23 mouse cellular contexts compared by ENCODE assay signal in genomic region chr1:194224046-194224445, GRCm38 (mm10).
DNase-seq lines count a peak whose midpoint lies in the region; ATAC-seq and TF ChIP-seq lines count a peak whose summit lies in the region.
"Had no signal": no experiment of that assay in that cellular context is flagged by ENCODE, and none has a peak within 500 bp of the region (broad histone marks: within the 10 kb centered on the region; RNA-seq: fewer than 3 reads in every experiment).

No protein-coding gene starts in this region.

- no peak for TF ChIP-seq CTCF in forebrain, postnatal 0 days (IDR thresholded peaks at IDR 0.05; ENCODE audit: low read depth)

- no peak overlapping the region for H3K4me3 ChIP-seq in forebrain, embryonic 12.5 days (replicated peaks)
- no peak overlapping the region for H3K4me3 ChIP-seq in forebrain, postnatal 0 days (ENCODE audit: low read depth, low read length)
- H3K4me3 ChIP-seq in lung, embryonic 16.5 days (ENCODE audit: low read length), result no peak overlapping the region
- H3K4me3 ChIP-seq in midbrain, embryonic 12.5 days, result no peak overlapping the region
- H3K4me3 ChIP-seq in neural tube, embryonic 14.5 days (ENCODE audit: low read depth, low read length), result no peak overlapping the region
- H3K4me3 ChIP-seq: embryonic facial prominence, embryonic 15.5 days; heart, embryonic 10.5 days; intestine, embryonic 15.5 days; limb, embryonic 12.5 days; liver, embryonic 13.5 days; lung, embryonic 15.5 days; myocyte; stomach, embryonic 15.5 days had no signal

- H3K4me1 ChIP-seq in forebrain, embryonic 12.5 days, result peaks cover 51% of the 10 kb centered on the region
- H3K4me1 ChIP-seq in forebrain, postnatal 0 days (ENCODE audit: insufficient read depth), result peaks cover 11% of the 10 kb centered on the region; the same call in 1 of the 2 replicates
- peaks cover 27% of the 10 kb centered on the region for H3K4me1 ChIP-seq in lung, embryonic 16.5 days (replicated peaks; ENCODE audit: control insufficient read depth, insufficient read depth, low read length)
- peaks cover 48% of the 10 kb centered on the region for H3K4me1 ChIP-seq in midbrain, embryonic 12.5 days
- H3K4me1 ChIP-seq in neural tube, embryonic 14.5 days (ENCODE audit: control insufficient read depth, insufficient read depth, low read length), result peaks cover 35% of the 10 kb centered on the region
- H3K4me1 ChIP-seq: heart, embryonic 10.5 days; limb, embryonic 12.5 days; liver, embryonic 13.5 days had no signal

- no peaks in the 10 kb centered on the region for H3K9me3 ChIP-seq in forebrain, embryonic 12.5 days
- H3K9me3 ChIP-seq in forebrain, postnatal 0 days (ENCODE audit: low read length), result no peaks in the 10 kb centered on the region
- no peaks in the 10 kb centered on the region for H3K9me3 ChIP-seq in lung, embryonic 16.5 days (ENCODE audit: control insufficient read depth, low read length)
- H3K9me3 ChIP-seq in midbrain, embryonic 12.5 days, result no peaks in the 10 kb centered on the region
- no peaks in the 10 kb centered on the region for H3K9me3 ChIP-seq in neural tube, embryonic 14.5 days (ENCODE audit: control insufficient read depth, low read length)
- H3K9me3 ChIP-seq: embryonic facial prominence, embryonic 15.5 days; heart, embryonic 10.5 days; intestine, embryonic 15.5 days; limb, embryonic 12.5 days; liver, embryonic 13.5 days; lung, embryonic 15.5 days; stomach, embryonic 15.5 days had no signal

- H3K27ac ChIP-seq in forebrain, embryonic 12.5 days, result peak overlapping the region; percentile 61
- H3K27ac ChIP-seq in forebrain, postnatal 0 days (ENCODE audit: low read depth, low read length), result no peak overlapping the region
- peak overlapping the region; percentile 47 for H3K27ac ChIP-seq in lung, embryonic 16.5 days (ENCODE audit: low read length)
- peak overlapping the region; percentile 68 for H3K27ac ChIP-seq in midbrain, embryonic 12.5 days (replicated peaks)
- peak overlapping the region; percentile 11; the same call in 1 of the 2 replicates for H3K27ac ChIP-seq in neural tube, embryonic 14.5 days (ENCODE audit: low read depth, low read length)
- H3K27ac ChIP-seq: embryonic facial prominence, embryonic 15.5 days; heart, embryonic 10.5 days; limb, embryonic 12.5 days; liver, embryonic 13.5 days; stomach, embryonic 15.5 days had no signal

- no peak overlapping the region for H3K9ac ChIP-seq in forebrain, embryonic 12.5 days
- H3K9ac ChIP-seq in forebrain, postnatal 0 days, result no peak overlapping the region
- H3K9ac ChIP-seq in lung, embryonic 16.5 days (ENCODE audit: low read length), result no peak overlapping the region
- H3K9ac ChIP-seq in midbrain, embryonic 12.5 days (replicated peaks), result no peak overlapping the region
- no peak overlapping the region for H3K9ac ChIP-seq in neural tube, embryonic 14.5 days (replicated peaks; ENCODE audit: low read depth, low read length)
- H3K9ac ChIP-seq: embryonic facial prominence, embryonic 15.5 days; intestine, embryonic 15.5 days; limb, embryonic 12.5 days; liver, embryonic 13.5 days; lung, embryonic 15.5 days; stomach, embryonic 15.5 days had no signal

- no peaks in the 10 kb centered on the region for H3K27me3 ChIP-seq in forebrain, embryonic 12.5 days
- H3K27me3 ChIP-seq in forebrain, postnatal 0 days (ENCODE audit: insufficient read depth, low read length), result no peaks in the 10 kb centered on the region
- no peaks in the 10 kb centered on the region for H3K27me3 ChIP-seq in lung, embryonic 16.5 days (ENCODE audit: control insufficient read depth, insufficient read depth, low read depth, low read length)
- H3K27me3 ChIP-seq in midbrain, embryonic 12.5 days, result no peaks in the 10 kb centered on the region
- H3K27me3 ChIP-seq in neural tube, embryonic 14.5 days (ENCODE audit: control insufficient read depth, insufficient read depth, low read length), result no peaks in the 10 kb centered on the region
- H3K27me3 ChIP-seq: embryonic facial prominence, embryonic 15.5 days; intestine, embryonic 15.5 days; limb, embryonic 12.5 days; liver, embryonic 13.5 days; lung, embryonic 15.5 days; stomach, embryonic 15.5 days had no signal

- no peak for DNase-seq in forebrain, postnatal 0 days
- DNase-seq in lung, postnatal 25 days (ENCODE audit: low spot score), result no peak
- DNase-seq in yolk sac, embryonic 10.5 days (ENCODE audit: low spot score), result no peak
- DNase-seq: adrenal gland, postnatal 10 days; B cell, adult 2 months; cerebellum, adult 18-20 months; gastrocnemius, postnatal 14 days; heart, postnatal 14 days; kidney, postnatal 14 days; liver, embryonic 13.5 days; thymus, adult 2 months had no signal

- ATAC-seq in forebrain, embryonic 12.5 days (ENCODE audit: low FRiP score), result no peak
- no peak for ATAC-seq in forebrain, postnatal 0 days
- ATAC-seq in lung, embryonic 16.5 days (ENCODE audit: low read depth), result no peak
- ATAC-seq in midbrain, embryonic 12.5 days (ENCODE audit: low FRiP score, low read depth), result no peak
- no peak for ATAC-seq in neural tube, embryonic 14.5 days (ENCODE audit: low read depth)
- ATAC-seq in megakaryocyte-erythroid progenitor cell, adult 5-6 weeks (replicated peaks; ENCODE audit: low FRiP score, low TSS enrichment, poor library complexity, severe bottlenecking), result no peak

- no peaks in the 10 kb centered on the region for H3K36me3 ChIP-seq in forebrain, embryonic 12.5 days (replicated peaks)
- H3K36me3 ChIP-seq in forebrain, postnatal 0 days (ENCODE audit: insufficient read depth), result no peaks in the 10 kb centered on the region
- H3K36me3 ChIP-seq in lung, embryonic 16.5 days (ENCODE audit: control insufficient read depth, insufficient read depth, low read length), result no peaks in the 10 kb centered on the region
- no peaks in the 10 kb centered on the region for H3K36me3 ChIP-seq in midbrain, embryonic 12.5 days
- no peaks in the 10 kb centered on the region for H3K36me3 ChIP-seq in neural tube, embryonic 14.5 days (ENCODE audit: control insufficient read depth, insufficient read depth, low read length)
- H3K36me3 ChIP-seq: embryonic facial prominence, embryonic 15.5 days; heart, embryonic 10.5 days; intestine, embryonic 15.5 days; limb, embryonic 12.5 days; liver, embryonic 13.5 days; lung, embryonic 15.5 days; stomach, embryonic 15.5 days had no signal

- WGBS in forebrain, embryonic 12.5 days, result 74% methylated on average over 1 of the region's 1 CpGs
- WGBS in forebrain, postnatal 0 days, result 48% methylated on average over 1 of the region's 1 CpGs
- 92% methylated on average over 1 of the region's 1 CpGs for WGBS in lung, embryonic 16.5 days
- 67% methylated on average over 1 of the region's 1 CpGs for WGBS in midbrain, embryonic 12.5 days
- 76% methylated on average over 1 of the region's 1 CpGs for WGBS in neural tube, embryonic 14.5 days

- H3K4me2 ChIP-seq in forebrain, embryonic 12.5 days, result no peak overlapping the region
- H3K4me2 ChIP-seq in forebrain, postnatal 0 days (ENCODE audit: low read depth), result no peak overlapping the region
- H3K4me2 ChIP-seq in lung, embryonic 16.5 days (ENCODE audit: low read depth, low read length), result no peak overlapping the region
- H3K4me2 ChIP-seq in midbrain, embryonic 12.5 days (replicated peaks), result no peak overlapping the region
- H3K4me2 ChIP-seq in neural tube, embryonic 14.5 days (ENCODE audit: low read depth, low read length), result no peak overlapping the region
- H3K4me2 ChIP-seq: embryonic facial prominence, embryonic 15.5 days; intestine, embryonic 15.5 days; limb, embryonic 12.5 days; liver, embryonic 13.5 days; lung, embryonic 15.5 days; stomach, embryonic 15.5 days had no signal
